Mouse (Mus musculus) B cell, adult (primary cell): ENCODE data around the gene Vmn2r120. TPM values are rescaled to one million over a fixed set of nuclear protein-coding genes. Genes with fewer than 3 reads are reported as not detected.

Experiments
- total RNA-seq: library from RNA; stranded (reverse); gene quantifications from 4 replicates; pipeline ENCODE4 v1.2.4, GENCODE M21; 2023; ENCODE audit not compliant: inconsistent age

Gene Vmn2r120
- not detected in 4 replicates for total RNA-seq

DNA sequence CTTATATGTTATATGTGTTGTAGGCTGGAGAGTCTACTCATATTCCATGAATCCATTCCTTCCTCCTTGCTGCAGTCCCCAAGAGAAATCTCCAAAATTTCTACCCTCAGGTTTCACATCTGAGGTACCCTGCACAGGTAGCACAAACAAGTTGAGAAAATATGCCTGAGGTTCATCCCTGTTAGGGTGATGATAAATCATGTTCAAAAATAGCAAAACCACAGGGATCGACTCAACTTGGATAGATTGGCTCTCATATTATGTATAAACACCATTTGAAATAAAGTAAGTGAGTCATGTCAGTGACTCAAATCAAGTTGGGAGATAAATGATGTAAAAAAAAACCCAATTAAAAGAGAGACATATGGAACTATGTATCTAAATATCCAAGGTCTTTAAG is at the start of gene Vmn2r120:
Vmn2r120 (minus strand) TSS at position 101 of the 400 bp plus-strand sequence.

Other genes starting within 250 kb of the Vmn2r120 start
- gene Adgre1, start 186.8 kb downstream of the Vmn2r120 start, total RNA-seq = 7.6 to 16.4 TPM (median 9.0 TPM) in 4 replicates
- not detected in 4 replicates for gene Gm21834, start 196.7 kb upstream of the Vmn2r120 start, total RNA-seq
- gene Cntnap5c, start 224.1 kb upstream of the Vmn2r120 start, total RNA-seq = not detected in 4 replicates